Mouse (Mus musculus) bone marrow, adult 2 months (tissue): ENCODE data around the gene Pllp.

ENCODE experiments used
- CTCF ChIP-seq: fragments of 200-500 bp; IDR thresholded peaks from 2 replicates; pipeline ENCODE4 v1.5.1; 2011; ENCODE audit warnings: low read length, control low read depth; ENCODE audit not compliant: control insufficient read depth, insufficient read depth
- POLR2A ChIP-seq: fragments of 200-500 bp; IDR thresholded peaks from 2 replicates; pipeline ENCODE4 v1.6.1; 2011; ENCODE audit warnings: low read depth, mild to moderate bottlenecking, control low read depth, low read length, borderline replicate concordance; ENCODE audit not compliant: control insufficient read depth

DNA sequence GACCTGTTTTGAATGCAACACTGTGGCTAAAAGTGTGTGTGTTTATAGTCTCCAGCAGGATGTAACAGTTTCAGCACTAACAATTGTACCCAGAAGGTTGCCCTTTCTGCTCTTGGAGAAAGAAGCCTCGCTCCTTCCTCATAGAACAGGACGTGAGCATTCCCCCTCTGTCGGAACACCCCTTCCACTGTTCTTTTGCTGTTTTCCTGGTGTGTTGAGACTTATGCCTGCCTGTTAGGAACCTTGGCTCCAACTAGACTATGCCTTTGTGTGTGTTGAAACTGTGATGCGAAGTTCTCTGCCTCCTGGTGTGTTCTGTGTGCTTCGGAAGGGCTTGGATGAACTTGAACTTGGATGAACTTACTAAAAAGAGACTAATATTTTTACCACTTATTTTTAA, 29.9 kb upstream of the Pllp start:
- TF ChIP-seq CTCF (no peak), POLR2A (no peak)
